Mouse (Mus musculus) G1E (cell line): ENCODE measurements around the gene L3mbtl1. TPM values are rescaled to one million over a fixed set of nuclear protein-coding genes. Genes with fewer than 3 reads are reported as not detected.

Experiments
- ATAC-seq: 2 replicates; pipeline ENCODE4 v1.8.0; 2016; ENCODE audit warnings: mild to moderate bottlenecking; ENCODE audit not compliant: insufficient number of reproducible peaks, poor library complexity, low FRiP score, severe bottlenecking; ENCODE audit errors: extremely low read depth
- DNase-seq: peaks from one replicate; pipeline ENCODE4 v3.0.0; 2012; ENCODE audit warnings: low spot score
- H3K27me3 ChIP-seq: 2 replicates; pipeline ENCODE4 v1.6.1; 2012; ENCODE audit warnings: mild to moderate bottlenecking, low read length, inconsistent platforms; ENCODE audit not compliant: insufficient read depth
- H3K36me3 ChIP-seq: replicated peaks from 2 replicates; pipeline ENCODE3; 2012; ENCODE audit warnings: mild to moderate bottlenecking, inconsistent platforms
- H3K4me1 ChIP-seq: 2 replicates; pipeline ENCODE4 v1.6.1; 2012; ENCODE audit warnings: low read depth, low read length, inconsistent platforms, mixed read lengths; ENCODE audit not compliant: insufficient read depth
- H3K4me3 ChIP-seq: 2 replicates; pipeline ENCODE4 v1.5.1; 2012; ENCODE audit warnings: low read depth, mild to moderate bottlenecking, inconsistent platforms, low read length, moderate library complexity, mixed read lengths
- H3K9me3 ChIP-seq: replicated peaks from 2 replicates; pipeline ENCODE4 v1.6.1; 2012; ENCODE audit warnings: inconsistent platforms
- CTCF ChIP-seq: IDR thresholded peaks from 2 replicates; pipeline ENCODE4 v1.5.1; 2012; ENCODE audit warnings: low read depth, low read length, inconsistent platforms, mixed read lengths
- GATA1 ChIP-seq: IDR thresholded peaks from 2 replicates; pipeline ENCODE4 v1.6.1; 2012; ENCODE audit warnings: borderline replicate concordance, low read length, inconsistent platforms, mixed read lengths
- GATA2 ChIP-seq: IDR thresholded peaks from 2 replicates; pipeline ENCODE4 v1.6.1; 2012; ENCODE audit warnings: low read depth, low read length, inconsistent platforms, borderline replicate concordance
- POLR2AphosphoS5 ChIP-seq: IDR thresholded peaks from 2 replicates; pipeline ENCODE4 v1.6.1; 2012; ENCODE audit warnings: low read depth, low read length, inconsistent platforms; ENCODE audit not compliant: insufficient replicate concordance
- TAL1 ChIP-seq: conservative IDR thresholded peaks from 2 replicates; pipeline ENCODE4 v1.6.1; 2012; ENCODE audit warnings: low read depth, low read length, inconsistent platforms, mixed read lengths
- polyA plus RNA-seq: library from polyadenylated mRNA; stranded (reverse); fragments of >175 nt; gene quantifications from 2 replicates; pipeline ENCODE4 v1.2.3, GENCODE M21; 2012
- total RNA-seq, 2 experiments: library from RNA; stranded (forward) in 1 of 2; stranded (reverse) in 1 of 2; fragments of 200-1000 nt in 1 of 2; fragments of >200 nt in 1 of 2; fragmentation: Nextera tagmentation in 1 of 2; gene quantifications; 2 replicates each; pipeline ENCODE4 v1.2.3; 2014 to 2017

Gene L3mbtl1
- total and polyA plus RNA-seq, 3 experiments: not detected

DNA sequence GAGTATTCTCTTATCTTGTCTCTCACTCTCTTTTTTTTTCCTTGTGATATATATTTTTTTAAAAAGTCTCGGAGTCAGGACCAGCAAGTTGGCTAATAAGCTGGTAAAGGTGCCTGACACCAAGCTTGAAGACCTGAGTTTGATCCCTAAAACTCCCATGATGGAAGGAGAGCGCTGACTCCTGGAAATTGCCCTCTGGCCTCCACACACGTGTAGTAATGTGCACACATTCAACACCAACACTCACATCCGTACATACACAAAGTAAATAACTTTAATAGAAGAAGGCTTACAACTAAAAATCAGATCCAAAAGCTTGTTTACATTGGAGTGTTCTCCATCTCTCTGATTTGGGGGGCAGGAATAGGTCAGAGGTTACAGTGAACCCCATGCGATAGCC is 29.9 kb downstream of the L3mbtl1 start:
- Histone ChIP-seq H3K4me1 (no peaks in the 10 kb centered on the region; the same call in 1 of the 2 replicates), H3K4me3 (no peak overlapping the region), H3K27me3 (peaks cover 9% of the 10 kb centered on the region; the same call in 1 of the 2 replicates), H3K36me3 (no peaks in the 10 kb centered on the region), H3K9me3 (no peaks in the 10 kb centered on the region)
- ATAC-seq (no peak), DNase-seq (no peak)
- TF ChIP-seq CTCF (no peak), GATA1 (no peak), POLR2AphosphoS5 (no peak), GATA2 (no peak), TAL1 (no peak)

DNA sequence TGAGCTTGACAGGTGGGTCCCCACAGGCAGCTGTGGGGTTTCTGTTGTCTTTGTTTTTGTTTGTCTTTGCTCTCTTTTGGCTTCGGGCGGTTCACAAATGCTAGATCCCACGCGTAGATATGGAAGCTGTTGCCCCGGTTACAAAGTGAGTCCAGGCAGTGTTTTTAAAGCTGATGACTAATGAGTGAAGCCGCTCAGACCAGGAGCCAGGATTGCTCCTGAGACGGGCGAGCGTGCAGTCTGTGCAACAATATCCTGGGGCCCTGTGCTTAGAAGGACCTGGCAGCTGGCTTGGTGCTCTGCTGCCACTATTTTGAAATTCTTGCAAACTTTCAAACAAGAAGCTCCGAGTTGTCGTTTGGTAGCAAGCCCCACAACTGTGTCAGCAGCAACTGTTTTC is 30.4 kb downstream of the L3mbtl1 start:
- Histone ChIP-seq H3K9me3 (no peaks in the 10 kb centered on the region), H3K27me3 (peaks cover 9% of the 10 kb centered on the region; the same call in 1 of the 2 replicates), H3K4me1 (no peaks in the 10 kb centered on the region), H3K4me3 (no peak overlapping the region), H3K36me3 (no peaks in the 10 kb centered on the region)
- DNase-seq: no peak
- no peak for ATAC-seq
- TF ChIP-seq GATA2 (no peak), TAL1 (no peak), CTCF (no peak), POLR2AphosphoS5 (no peak), GATA1 (no peak)

DNA sequence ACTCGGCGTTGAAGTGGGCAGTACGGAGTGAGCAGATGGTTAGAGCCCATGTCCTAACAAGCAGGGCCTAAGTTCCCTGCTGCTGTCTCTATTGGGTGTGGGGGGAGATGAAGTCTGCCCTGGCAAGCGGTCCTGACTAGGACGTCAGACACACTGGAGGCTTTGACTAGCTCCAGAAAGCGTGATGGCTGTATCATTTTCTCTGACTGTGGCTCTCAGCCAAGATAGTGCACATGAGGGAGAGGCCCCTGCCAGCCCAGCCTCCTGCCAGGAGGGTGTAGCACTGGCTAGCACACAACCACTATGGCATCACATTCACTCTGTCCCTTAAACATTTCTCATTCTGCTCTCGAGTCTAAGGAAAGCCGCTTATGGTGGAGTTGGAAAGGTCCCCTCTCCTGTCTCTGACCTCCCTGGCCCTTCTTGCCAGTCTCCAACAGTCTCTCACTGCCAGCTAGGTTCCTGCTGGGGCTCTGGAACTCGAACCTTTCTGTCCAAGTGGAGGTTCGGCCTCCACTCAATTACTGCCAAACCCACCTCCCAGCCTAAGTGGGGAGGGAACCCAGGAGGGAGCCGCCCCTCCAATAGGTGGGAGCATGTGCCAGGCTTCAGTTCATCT is 32.0 kb downstream of the L3mbtl1 start:
- Histone ChIP-seq H3K9me3 (no peaks in the 10 kb centered on the region), H3K27me3 (no peaks in the 10 kb centered on the region; the same call in 1 of the 2 replicates), H3K4me1 (no peaks in the 10 kb centered on the region), H3K36me3 (no peaks in the 10 kb centered on the region), H3K4me3 (no peak overlapping the region)
- no peak; the same call in 1 of the 2 replicates for ATAC-seq
- no peak for TF ChIP-seq GATA2
- TF ChIP-seq POLR2AphosphoS5: no peak
- TF ChIP-seq TAL1: no peak
- TF ChIP-seq GATA1: no peak
- TF ChIP-seq CTCF: no peak
- no peak for DNase-seq

DNA sequence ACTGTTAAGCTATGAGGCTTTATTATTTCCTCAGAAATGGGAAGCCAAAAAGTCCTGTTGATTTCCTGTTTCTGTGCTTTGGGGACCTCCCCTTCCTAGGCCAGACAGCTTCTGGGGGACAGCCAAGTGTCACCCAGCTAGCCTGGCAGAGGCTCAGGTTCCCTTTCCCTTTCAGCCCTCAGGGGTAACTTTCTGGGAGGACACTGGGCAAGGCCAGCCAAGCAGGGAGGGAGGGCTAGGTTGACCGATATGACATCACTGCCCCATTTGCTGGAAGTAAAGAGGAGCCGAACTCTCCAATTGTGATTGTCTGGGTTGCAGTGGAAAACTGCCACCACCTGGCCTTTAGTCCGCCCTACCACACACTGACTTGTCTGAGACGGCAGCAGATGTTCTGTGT is 32.7 kb downstream of the L3mbtl1 start:
- no peak for DNase-seq
- TF ChIP-seq CTCF: no peak
- TF ChIP-seq TAL1: no peak
- no peak for TF ChIP-seq POLR2AphosphoS5
- TF ChIP-seq GATA1: no peak
- TF ChIP-seq GATA2: no peak
- no peaks in the 10 kb centered on the region for H3K9me3 ChIP-seq
- no peak overlapping the region for H3K4me3 ChIP-seq
- no peaks in the 10 kb centered on the region for H3K36me3 ChIP-seq
- ATAC-seq: no peak
- no peaks in the 10 kb centered on the region for H3K4me1 ChIP-seq
- no peaks in the 10 kb centered on the region; the same call in 1 of the 2 replicates for H3K27me3 ChIP-seq

DNA sequence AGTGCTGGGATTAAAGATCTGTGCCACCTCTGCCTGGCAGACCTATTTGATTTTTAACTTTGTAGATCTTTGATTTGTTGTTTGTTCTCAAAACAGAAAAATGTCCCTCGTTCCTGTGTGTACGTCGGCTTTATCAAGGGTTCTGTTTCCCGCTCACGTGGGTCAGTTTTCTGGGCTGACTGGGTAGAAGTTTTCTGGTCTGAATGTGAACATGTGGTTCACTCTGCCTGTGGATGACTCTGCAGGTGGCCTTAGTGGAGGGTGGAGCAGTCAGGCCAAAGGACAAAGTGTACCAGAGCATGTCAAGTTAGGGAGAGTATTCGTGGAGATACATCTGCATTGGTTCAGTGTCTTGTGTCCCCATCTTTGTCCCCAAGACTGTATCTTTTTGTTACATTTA is 41.1 kb downstream of the L3mbtl1 start:
- DNase-seq (no peak), ATAC-seq (no peak)
- no peaks in the 10 kb centered on the region for H3K9me3 ChIP-seq
- H3K4me1 ChIP-seq: no peaks in the 10 kb centered on the region
- no peak overlapping the region for H3K4me3 ChIP-seq
- TF ChIP-seq GATA2 (no peak), CTCF (no peak), POLR2AphosphoS5 (no peak), TAL1 (no peak), GATA1 (no peak)
- H3K36me3 ChIP-seq: no peaks in the 10 kb centered on the region
- H3K27me3 ChIP-seq: peaks cover 24% of the 10 kb centered on the region

DNA sequence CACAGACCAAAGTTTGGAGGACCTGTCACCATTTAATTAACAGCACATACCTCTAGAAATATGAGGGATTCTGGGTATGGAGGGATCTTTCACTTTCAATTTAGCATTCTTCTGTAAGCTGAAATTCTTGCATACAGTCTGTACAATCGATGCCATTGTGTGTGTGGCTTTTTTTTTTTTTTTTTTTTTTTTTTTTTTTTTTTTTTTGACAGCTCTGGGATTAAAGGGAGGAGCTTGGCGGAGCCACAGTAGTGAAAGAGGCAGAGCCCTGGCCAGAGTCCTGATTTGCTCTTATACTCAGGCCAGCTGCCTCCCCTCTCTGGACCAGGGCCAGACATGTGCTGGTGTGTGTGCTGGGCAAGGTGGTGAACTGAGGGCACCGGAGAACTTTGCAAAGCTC is 42.7 kb downstream of the L3mbtl1 start:
- Histone ChIP-seq H3K4me1 (no peaks in the 10 kb centered on the region), H3K27me3 (peaks cover 26% of the 10 kb centered on the region), H3K36me3 (no peaks in the 10 kb centered on the region), H3K4me3 (no peak overlapping the region), H3K9me3 (no peaks in the 10 kb centered on the region)
- DNase-seq (no peak), ATAC-seq (no peak)
- TF ChIP-seq GATA2: no peak
- no peak for TF ChIP-seq GATA1
- TF ChIP-seq CTCF: no peak
- TF ChIP-seq TAL1: no peak
- TF ChIP-seq POLR2AphosphoS5: no peak
